ENCODE assay signal across 21 mouse cellular contexts in the genomic region with DNA sequence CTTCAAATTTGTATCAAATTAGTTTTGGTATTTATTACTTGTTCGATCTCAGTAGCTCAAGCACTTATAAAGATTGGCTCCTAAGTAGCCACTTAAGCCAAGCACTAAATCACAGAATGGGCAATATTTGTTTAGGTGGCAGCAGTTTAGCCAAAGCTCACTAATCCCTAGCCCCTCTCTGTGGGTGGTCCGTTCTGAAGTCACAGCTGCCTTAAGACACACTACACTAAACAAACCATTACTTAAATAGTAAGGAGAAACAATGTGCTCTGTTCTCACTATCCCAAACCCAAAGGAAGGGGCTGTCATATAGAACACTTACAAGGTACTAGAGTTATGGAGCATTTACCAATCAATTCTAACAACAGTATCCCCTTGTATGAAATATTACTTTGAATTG. TPM values are rescaled to one million over a fixed set of nuclear protein-coding genes. Genes with fewer than 3 reads are reported as not detected.
DNase-seq lines count a peak whose midpoint lies in the region; ATAC-seq and TF ChIP-seq lines count a peak whose summit lies in the region.
"Had no signal": no experiment of that assay in that cellular context is flagged by ENCODE, and none has a peak within 500 bp of the region (broad histone marks: within the 10 kb centered on the region; RNA-seq: fewer than 3 reads in every experiment).

No protein-coding gene starts in this region.

- ATAC-seq in forebrain, embryonic 11.5 days (replicated peaks; ENCODE audit: low FRiP score), result peak; percentile 49; the same call in 1 of the 2 replicates
- ATAC-seq in forebrain, postnatal 0 days, result no peak
- peak; percentile 68 for ATAC-seq in midbrain, embryonic 11.5 days (ENCODE audit: low FRiP score)
- no peak for ATAC-seq in midbrain, embryonic 16.5 days

- H3K27ac ChIP-seq in forebrain, embryonic 11.5 days (ENCODE audit: low read depth, low read length), result no peak overlapping the region
- H3K27ac ChIP-seq in forebrain, postnatal 0 days (ENCODE audit: low read depth, low read length), result no peak overlapping the region
- H3K27ac ChIP-seq in midbrain, embryonic 11.5 days (ENCODE audit: low read depth, low read length), result no peak overlapping the region
- H3K27ac ChIP-seq in midbrain, embryonic 16.5 days (ENCODE audit: low read length), result no peak overlapping the region
- H3K27ac ChIP-seq in embryonic facial prominence, embryonic 10.5 days (replicated peaks), result no peak overlapping the region
- H3K27ac ChIP-seq: embryonic facial prominence, embryonic 12.5 days; gastrocnemius, adult 2 months; heart, adult 2 months; hindbrain, embryonic 15.5 days; layer of hippocampus, adult 2 months; limb, embryonic 13.5 days; liver, embryonic 15.5 days; stomach, postnatal 0 days had no signal

- no peaks in the 10 kb centered on the region for H3K9me3 ChIP-seq in forebrain, embryonic 11.5 days (ENCODE audit: control insufficient read depth, low read length)
- no peaks in the 10 kb centered on the region for H3K9me3 ChIP-seq in forebrain, postnatal 0 days (ENCODE audit: low read length)
- H3K9me3 ChIP-seq in midbrain, embryonic 11.5 days (ENCODE audit: control insufficient read depth, low read length), result no peaks in the 10 kb centered on the region
- H3K9me3 ChIP-seq in midbrain, embryonic 16.5 days (replicated peaks; ENCODE audit: control insufficient read depth, low read length, poor library complexity, severe bottlenecking), result no peaks in the 10 kb centered on the region
- no peaks in the 10 kb centered on the region for H3K9me3 ChIP-seq in embryonic facial prominence, embryonic 10.5 days
- H3K9me3 ChIP-seq: embryonic facial prominence, embryonic 12.5 days; hindbrain, embryonic 15.5 days; limb, embryonic 13.5 days; liver, embryonic 15.5 days had no signal

- H3K4me2 ChIP-seq in forebrain, embryonic 11.5 days (ENCODE audit: low read depth, low read length, severe bottlenecking), result no peak overlapping the region
- H3K4me2 ChIP-seq in forebrain, postnatal 0 days (ENCODE audit: low read depth), result no peak overlapping the region
- H3K4me2 ChIP-seq in midbrain, embryonic 11.5 days, result no peak overlapping the region
- H3K4me2 ChIP-seq in midbrain, embryonic 16.5 days (ENCODE audit: low read length), result no peak overlapping the region
- H3K4me2 ChIP-seq: embryonic facial prominence, embryonic 12.5 days; hindbrain, embryonic 15.5 days; limb, embryonic 13.5 days; liver, embryonic 15.5 days had no signal

- TF ChIP-seq CTCF in forebrain, postnatal 0 days (IDR thresholded peaks at IDR 0.05; ENCODE audit: low read depth), result no peak

- 6% methylated on average over 2 of the region's 2 CpGs for WGBS in forebrain, embryonic 11.5 days
- whole genome bisulfite sequencing in forebrain, postnatal 0 days, result 12% methylated on average over 2 of the region's 2 CpGs
- WGBS in midbrain, embryonic 11.5 days, result 9% methylated on average over 2 of the region's 2 CpGs
- 7% methylated on average over 2 of the region's 2 CpGs for WGBS in midbrain, embryonic 16.5 days
- whole genome bisulfite sequencing in embryonic facial prominence, embryonic 10.5 days, result 17% methylated on average over 2 of the region's 2 CpGs

- H3K4me3 ChIP-seq in forebrain, embryonic 11.5 days (ENCODE audit: low read depth, low read length), result no peak overlapping the region
- no peak overlapping the region for H3K4me3 ChIP-seq in forebrain, postnatal 0 days (ENCODE audit: low read depth, low read length)
- H3K4me3 ChIP-seq in midbrain, embryonic 11.5 days (ENCODE audit: low read depth, low read length), result no peak overlapping the region
- no peak overlapping the region for H3K4me3 ChIP-seq in midbrain, embryonic 16.5 days (ENCODE audit: low read depth, low read length)
- no peak overlapping the region for H3K4me3 ChIP-seq in embryonic facial prominence, embryonic 10.5 days
- H3K4me3 ChIP-seq: embryonic facial prominence, embryonic 12.5 days; gastrocnemius, adult 2 months; heart, adult 2 months; hindbrain, embryonic 15.5 days; layer of hippocampus, adult 2 months; limb, embryonic 13.5 days; liver, embryonic 15.5 days had no signal

- H3K27me3 ChIP-seq in forebrain, embryonic 11.5 days (ENCODE audit: control insufficient read depth, insufficient read depth, low read length), result 0 out of 2 replicates have a peak, but pooled peaks cover 3% of the 10 kb centered on the region
- no peaks in the 10 kb centered on the region for H3K27me3 ChIP-seq in forebrain, postnatal 0 days (ENCODE audit: insufficient read depth, low read length)
- H3K27me3 ChIP-seq in midbrain, embryonic 11.5 days (ENCODE audit: control insufficient read depth, insufficient read depth, low read length), result no peaks in the 10 kb centered on the region
- no peaks in the 10 kb centered on the region for H3K27me3 ChIP-seq in midbrain, embryonic 16.5 days (ENCODE audit: control insufficient read depth, insufficient read depth, low read depth, low read length)
- H3K27me3 ChIP-seq in embryonic facial prominence, embryonic 10.5 days (replicated peaks; ENCODE audit: low read depth, poor library complexity, severe bottlenecking), result no peaks in the 10 kb centered on the region
- H3K27me3 ChIP-seq: embryonic facial prominence, embryonic 12.5 days; hindbrain, embryonic 15.5 days; limb, embryonic 13.5 days; liver, embryonic 15.5 days had no signal

- peak; percentile 51 for DNase-seq in forebrain, embryonic 11.5 days (ENCODE audit: low spot score)
- DNase-seq in forebrain, postnatal 0 days, result no peak
- peak; percentile 91 for DNase-seq in midbrain, embryonic 11.5 days (ENCODE audit: low spot score, missing footprints)
- DNase-seq in embryonic facial prominence, embryonic 10.5 days (ENCODE audit: low spot score), result peak; percentile 67
- peak; percentile 18 for DNase-seq in retina, embryonic 14.5 days (ENCODE audit: low spot score)
- DNase-seq in heart, adult 9 months (ENCODE audit: low spot score in 2 of 2), result no peak
- no peak for DNase-seq in testis, postnatal 10 days (ENCODE audit: low spot score)
- DNase-seq: cerebellum, adult 2 months; gastrocnemius, adult 2 months; heart, adult 2 months; heart, postnatal 10 days; kidney, adult 9 months; right cerebral cortex, adult 18-20 months; thymus, postnatal 36 days had no signal

- no peak overlapping the region for H3K9ac ChIP-seq in forebrain, embryonic 11.5 days (ENCODE audit: low read length)
- H3K9ac ChIP-seq in forebrain, postnatal 0 days, result no peak overlapping the region
- no peak overlapping the region for H3K9ac ChIP-seq in midbrain, embryonic 11.5 days (ENCODE audit: low read length)
- no peak overlapping the region for H3K9ac ChIP-seq in midbrain, embryonic 16.5 days (ENCODE audit: low read depth, low read length)
- H3K9ac ChIP-seq: embryonic facial prominence, embryonic 12.5 days; hindbrain, embryonic 15.5 days; limb, embryonic 13.5 days; liver, embryonic 15.5 days had no signal

- H3K36me3 ChIP-seq in forebrain, embryonic 11.5 days (ENCODE audit: control insufficient read depth, insufficient read depth, low read length), result no peaks in the 10 kb centered on the region
- H3K36me3 ChIP-seq in forebrain, postnatal 0 days (ENCODE audit: insufficient read depth), result no peaks in the 10 kb centered on the region
- no peaks in the 10 kb centered on the region for H3K36me3 ChIP-seq in midbrain, embryonic 11.5 days (ENCODE audit: control insufficient read depth, insufficient read depth, low read length)
- no peaks in the 10 kb centered on the region for H3K36me3 ChIP-seq in midbrain, embryonic 16.5 days (ENCODE audit: control insufficient read depth, insufficient read depth, low read length)
- no peaks in the 10 kb centered on the region for H3K36me3 ChIP-seq in embryonic facial prominence, embryonic 10.5 days (replicated peaks)
- H3K36me3 ChIP-seq: embryonic facial prominence, embryonic 12.5 days; hindbrain, embryonic 15.5 days; limb, embryonic 13.5 days; liver, embryonic 15.5 days had no signal

- H3K4me1 ChIP-seq in forebrain, embryonic 11.5 days (replicated peaks; ENCODE audit: control insufficient read depth, insufficient read depth, low read length), result no peaks in the 10 kb centered on the region
- H3K4me1 ChIP-seq in forebrain, postnatal 0 days (ENCODE audit: insufficient read depth), result no peaks in the 10 kb centered on the region
- 0 out of 2 replicates have a peak, but pooled peaks cover 3% of the 10 kb centered on the region for H3K4me1 ChIP-seq in midbrain, embryonic 11.5 days (ENCODE audit: control insufficient read depth, insufficient read depth, low read length)
- H3K4me1 ChIP-seq in midbrain, embryonic 16.5 days (ENCODE audit: control insufficient read depth, insufficient read depth, low read length), result no peaks in the 10 kb centered on the region
- peaks cover 8% of the 10 kb centered on the region for H3K4me1 ChIP-seq in embryonic facial prominence, embryonic 10.5 days
- H3K4me1 ChIP-seq: hindbrain, embryonic 15.5 days; limb, embryonic 13.5 days; liver, embryonic 15.5 days had no signal

RNA-seq across cellular contexts. Expression of gene Tmem167, which starts 49.3 kb away (rescaled TPM):
- polyA plus RNA-seq in forebrain, embryonic 11.5 days (2014; fragmentation: Nextera tagmentation; extraction: Ambion mirVana), result 60.5 and 65.6 TPM in 2 replicates
- total RNA-seq in forebrain, postnatal 0 days (2014; rRNA removed), result 38.1 and 38.6 TPM in 2 replicates
- 30.9 and 33.8 TPM in 2 replicates for polyA plus RNA-seq in forebrain, postnatal 0 days (2015; fragmentation: Nextera tagmentation; extraction: Ambion mirVana)
- 61.6 and 64.0 TPM in 2 replicates for polyA plus RNA-seq in midbrain, embryonic 11.5 days (2014; fragmentation: Nextera tagmentation; extraction: Ambion mirVana)
- polyA plus RNA-seq in midbrain, embryonic 16.5 days (2015; fragmentation: Nextera tagmentation; extraction: Ambion mirVana), result 42.7 and 44.3 TPM in 2 replicates
- polyA plus RNA-seq in embryonic facial prominence, embryonic 10.5 days (2016; fragmentation: Nextera tagmentation; extraction: Ambion mirVana), result 71.3 and 72.8 TPM in 2 replicates

RNA-seq across cellular contexts. Expression of gene Xrcc4, which starts 49.8 kb away (rescaled TPM):
- 9.5 and 11.8 TPM in 2 replicates for polyA plus RNA-seq in forebrain, embryonic 11.5 days (2014; fragmentation: Nextera tagmentation; extraction: Ambion mirVana)
- 19.3 and 24.0 TPM in 2 replicates for total RNA-seq in forebrain, postnatal 0 days (2014; rRNA removed)
- polyA plus RNA-seq in forebrain, postnatal 0 days (2015; fragmentation: Nextera tagmentation; extraction: Ambion mirVana), result 17.2 and 19.0 TPM in 2 replicates
- 12.0 and 12.8 TPM in 2 replicates for polyA plus RNA-seq in midbrain, embryonic 11.5 days (2014; fragmentation: Nextera tagmentation; extraction: Ambion mirVana)
- polyA plus RNA-seq in midbrain, embryonic 16.5 days (2015; fragmentation: Nextera tagmentation; extraction: Ambion mirVana), result 16.3 and 18.2 TPM in 2 replicates
- 6.9 and 8.5 TPM in 2 replicates for polyA plus RNA-seq in embryonic facial prominence, embryonic 10.5 days (2016; fragmentation: Nextera tagmentation; extraction: Ambion mirVana)

Comparison
In these comparisons a context has a peak if more than half of its experiments do, and no peak if none do; other contexts are left out.
1. ATAC-seq: peak in forebrain, embryonic 11.5 days (single experiment) and midbrain, embryonic 11.5 days (single experiment); none in forebrain, postnatal 0 days (single experiment) and midbrain, embryonic 16.5 days (single experiment).
2. DNase-seq: peak in forebrain, embryonic 11.5 days (single experiment), midbrain, embryonic 11.5 days (single experiment), embryonic facial prominence, embryonic 10.5 days (single experiment) and retina, embryonic 14.5 days (single experiment); none in forebrain, postnatal 0 days (single experiment), heart, adult 9 months (0 of 2) and testis, postnatal 10 days (single experiment).